Mouse (Mus musculus) heart, adult 8-10 months (tissue): ENCODE measurements around the gene Ankrd60. TPM values are rescaled to one million over a fixed set of nuclear protein-coding genes. Genes with fewer than 3 reads are reported as not detected.

Experiments
- DNase-seq: peaks from one replicate; pipeline ENCODE4 v3.0.0; 2022; ENCODE audit warnings: low spot score
- total RNA-seq, 4 experiments: library from RNA; stranded (reverse); gene quantifications; 2 replicates each; pipeline ENCODE4 v1.2.4; 2022

Ankrd60 gene
- total RNA-seq, 4 experiments from 2014 or later = not detected

GRCm38 (mm10) chr2:173584361-173584760 is 6.2 kb upstream of the Ankrd60 start:
- DNase-seq = no peak

DNA sequence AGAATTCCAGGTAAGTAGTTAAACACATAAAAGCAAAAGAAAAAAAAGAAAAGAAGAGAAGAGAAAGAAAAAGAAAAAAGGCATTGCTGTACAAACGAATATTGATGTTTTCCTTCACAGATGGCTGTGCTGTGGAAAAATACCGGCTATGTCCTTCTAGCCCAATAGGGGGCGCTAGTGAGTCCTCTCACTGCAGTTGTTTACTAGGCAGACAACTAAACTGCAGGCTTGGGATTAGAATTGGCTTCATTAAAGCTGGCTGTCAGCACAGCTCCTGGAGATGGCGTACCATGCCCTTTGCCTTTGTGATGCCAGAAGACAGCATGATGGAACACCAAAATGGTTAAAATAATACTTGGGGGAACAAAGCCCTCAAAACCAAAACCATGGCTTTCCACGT is 5.3 kb upstream of the Ankrd60 start:
- no peak for DNase-seq

GRCm38 (mm10) chr2:173582903-173583302 is 4.7 kb upstream of the Ankrd60 start:
- no peak for DNase-seq

DNA sequence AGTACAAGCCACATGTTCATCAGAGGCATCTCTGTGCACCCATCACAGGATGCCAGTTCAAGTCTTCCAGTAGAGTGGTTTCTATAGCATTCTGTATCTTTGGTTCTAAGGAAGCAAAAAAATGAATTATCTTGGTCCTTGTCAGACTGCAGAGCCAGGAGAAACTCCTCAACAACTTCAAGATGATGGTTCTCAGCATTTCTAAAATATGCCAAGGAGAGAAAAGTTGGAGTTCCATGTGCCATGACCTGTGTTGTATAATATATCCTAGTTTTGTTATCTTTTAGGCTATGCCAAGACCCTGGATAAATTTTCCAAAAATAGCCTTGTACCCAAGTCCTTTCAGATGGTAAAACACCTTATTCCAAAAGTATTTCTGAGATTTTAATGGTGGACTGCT is 2.9 kb upstream of the Ankrd60 start:
- no peak for DNase-seq

GRCm38 (mm10) chr2:173578595-173578994 is 430 bp upstream of the Ankrd60 start:
- no peak for DNase-seq

DNA sequence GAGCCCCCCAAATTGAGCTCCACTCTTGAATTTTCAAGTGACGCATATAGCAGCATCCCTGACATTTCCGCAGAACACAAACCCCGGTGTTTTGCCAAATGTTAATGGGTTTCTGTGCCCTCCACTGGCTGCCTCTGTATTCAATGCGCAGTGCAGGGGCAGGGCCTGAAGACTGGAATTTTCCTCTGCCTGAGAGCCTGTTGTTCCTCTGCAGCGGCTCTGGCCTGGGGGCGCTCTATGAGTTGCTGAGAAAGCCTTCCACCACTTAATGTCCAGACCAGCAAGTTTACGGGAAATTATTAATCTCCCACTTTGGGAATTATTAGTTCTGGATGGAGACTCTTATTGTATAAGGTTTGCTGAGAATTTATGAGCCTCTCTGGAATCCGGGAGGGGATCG is 14.0 kb downstream of the Ankrd60 start:
- no peak for DNase-seq

DNA sequence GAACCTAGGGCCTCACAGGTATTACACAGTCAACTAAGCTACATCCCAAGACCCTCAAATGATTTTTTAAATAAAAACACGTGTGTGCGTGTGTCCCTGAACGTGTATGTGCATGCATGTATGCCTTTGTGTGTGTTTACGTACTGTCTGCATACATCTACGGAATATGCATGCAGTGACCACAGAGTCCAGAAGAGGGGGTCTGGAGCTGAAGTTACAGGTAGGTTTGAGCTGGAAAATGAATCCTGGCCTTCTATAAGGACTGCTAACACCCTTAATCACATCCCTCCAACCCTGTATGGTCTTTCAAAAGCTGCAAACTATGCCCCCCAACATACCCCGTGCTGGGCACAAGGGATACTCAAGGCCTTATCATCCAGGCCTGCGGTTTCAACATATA is 14.8 kb downstream of the Ankrd60 start:
- DNase-seq = no peak

DNA sequence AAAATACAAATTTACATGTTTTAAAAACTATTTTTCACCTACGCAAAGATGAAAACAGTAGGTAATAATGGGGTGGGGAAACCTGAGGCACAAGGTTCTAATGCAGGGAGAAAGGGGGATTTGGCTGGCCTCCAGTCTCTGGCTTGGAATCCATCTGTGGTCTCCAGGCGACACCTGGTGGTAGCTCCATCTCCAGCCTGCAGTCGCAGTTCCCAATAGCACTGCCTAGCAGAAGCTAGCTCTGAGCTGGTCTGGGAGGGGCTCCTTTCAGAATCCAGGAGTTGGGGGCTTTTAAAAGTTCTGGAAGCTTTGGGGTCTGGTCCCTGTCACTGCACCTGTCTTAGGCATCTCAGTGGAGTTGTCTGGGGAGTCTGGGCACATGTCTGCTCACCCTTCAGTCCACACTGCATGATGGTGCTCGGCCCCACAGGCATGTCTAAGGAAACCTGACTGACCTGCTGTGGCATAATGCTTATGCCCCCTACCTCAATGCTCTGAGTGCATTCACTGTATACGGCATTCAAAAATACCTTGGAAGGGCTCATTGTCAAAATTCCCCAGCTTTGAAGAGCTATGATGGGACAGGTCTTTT is 16.2 kb downstream of the Ankrd60 start:
- DNase-seq = peak; percentile 44

DNA sequence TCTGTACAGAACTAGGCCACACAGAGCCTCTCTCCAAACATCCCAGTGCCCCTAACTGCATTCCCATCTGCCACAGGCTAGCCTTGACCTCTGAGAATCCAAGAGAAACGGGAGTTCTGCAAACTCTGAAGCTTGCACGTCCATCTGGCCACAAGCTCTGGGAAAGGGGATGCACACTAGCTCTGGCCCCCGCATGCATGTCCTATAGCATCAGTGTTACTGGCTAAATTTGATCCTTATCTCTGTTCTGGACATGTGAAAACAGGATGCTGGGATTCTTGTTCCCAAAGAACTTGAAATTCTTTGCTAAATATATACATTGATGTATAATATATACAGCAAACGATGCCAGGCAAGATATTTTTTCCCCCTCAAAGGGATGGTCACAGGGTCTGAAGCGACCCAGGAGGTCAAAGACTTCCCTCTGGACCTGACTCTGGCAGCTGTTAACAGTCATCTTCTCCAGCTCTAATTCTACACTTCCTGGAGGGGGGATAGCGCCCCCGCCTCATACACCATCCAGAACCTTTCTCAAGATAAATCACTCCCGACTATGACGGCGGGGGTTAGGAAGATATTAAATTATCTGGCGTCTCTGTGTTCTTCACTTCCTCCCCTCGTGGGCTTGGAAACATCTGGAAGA is 19.3 kb downstream of the Ankrd60 start:
- no peak for DNase-seq

GRCm38 (mm10) chr2:173553863-173554262 is 24.3 kb downstream of the Ankrd60 start:
- DNase-seq = no peak

GRCm38 (mm10) chr2:173550681-173551080 is 27.5 kb downstream of the Ankrd60 start:
- peak; percentile 21 for DNase-seq

- DNase-seq = no peak
Measured at GRCm38 (mm10) chr2:173549236-173549635, 28.9 kb downstream of the Ankrd60 start.

DNA sequence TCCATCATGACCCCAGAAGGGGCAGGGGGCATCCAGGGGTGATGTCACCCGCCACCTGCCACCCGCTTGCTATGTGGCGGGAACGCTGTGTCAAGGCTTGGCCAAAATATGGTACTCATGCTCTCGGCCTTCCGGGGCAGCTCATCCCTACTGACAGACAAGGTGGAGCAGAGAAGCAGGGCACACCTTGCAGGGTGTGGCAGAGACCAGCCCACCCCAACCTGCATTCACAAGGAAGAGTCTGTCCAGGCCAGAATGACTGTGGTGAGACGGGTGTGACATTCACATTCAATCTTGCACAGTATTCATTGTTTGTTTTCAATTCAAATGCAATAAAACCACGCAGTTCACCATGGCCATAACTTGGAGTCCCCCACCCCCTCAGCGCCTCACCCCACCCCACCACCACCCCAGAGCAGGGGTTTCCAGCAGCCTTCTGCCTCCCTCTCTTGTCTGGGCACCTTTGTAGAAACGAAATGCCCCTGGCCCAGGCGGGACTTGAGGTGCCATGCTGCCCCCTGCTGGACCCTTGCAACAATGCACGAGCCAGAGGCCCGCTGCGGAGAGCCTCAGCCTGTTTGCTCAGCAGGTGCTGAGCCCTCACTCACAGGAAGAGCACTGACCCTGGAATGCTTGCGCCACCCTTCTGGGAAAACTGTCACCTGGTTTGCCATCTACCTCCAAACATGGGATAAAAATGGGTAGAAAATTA is 32.0 kb downstream of the Ankrd60 start:
- peak; percentile 63 for DNase-seq

- DNase-seq = no peak
Measured at GRCm38 (mm10) chr2:173542716-173543115, 35.4 kb downstream of the Ankrd60 start.

- DNase-seq = no peak
Measured at GRCm38 (mm10) chr2:173541748-173542147, 36.4 kb downstream of the Ankrd60 start.

- no peak for DNase-seq
Measured at GRCm38 (mm10) chr2:173539781-173540180, 38.4 kb downstream of the Ankrd60 start.

GRCm38 (mm10) chr2:173535886-173536285 is 42.3 kb downstream of the Ankrd60 start:
- no peak for DNase-seq

DNA sequence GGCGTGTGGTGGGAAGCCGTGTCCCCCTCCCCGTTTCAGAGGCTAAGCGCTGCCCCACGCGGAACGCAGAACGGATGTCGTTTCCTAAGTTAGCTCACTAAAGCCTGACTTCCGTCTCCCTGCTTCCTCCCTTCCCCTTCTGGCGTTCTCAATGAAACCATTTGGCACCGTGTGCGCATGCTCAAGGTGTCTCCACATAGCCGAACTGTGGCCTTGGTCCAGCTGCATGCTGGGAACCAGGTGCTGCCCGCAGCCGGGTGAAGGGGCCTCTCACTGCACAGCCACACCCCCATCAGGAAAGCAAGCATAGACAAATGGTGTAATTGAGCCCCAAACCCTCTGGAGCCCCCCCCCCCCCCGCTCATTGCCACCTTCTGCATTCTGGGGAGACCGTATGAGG is 42.8 kb downstream of the Ankrd60 start:
- no peak for DNase-seq

- no peak for DNase-seq
Measured at GRCm38 (mm10) chr2:173534581-173534980, 43.6 kb downstream of the Ankrd60 start.

DNA sequence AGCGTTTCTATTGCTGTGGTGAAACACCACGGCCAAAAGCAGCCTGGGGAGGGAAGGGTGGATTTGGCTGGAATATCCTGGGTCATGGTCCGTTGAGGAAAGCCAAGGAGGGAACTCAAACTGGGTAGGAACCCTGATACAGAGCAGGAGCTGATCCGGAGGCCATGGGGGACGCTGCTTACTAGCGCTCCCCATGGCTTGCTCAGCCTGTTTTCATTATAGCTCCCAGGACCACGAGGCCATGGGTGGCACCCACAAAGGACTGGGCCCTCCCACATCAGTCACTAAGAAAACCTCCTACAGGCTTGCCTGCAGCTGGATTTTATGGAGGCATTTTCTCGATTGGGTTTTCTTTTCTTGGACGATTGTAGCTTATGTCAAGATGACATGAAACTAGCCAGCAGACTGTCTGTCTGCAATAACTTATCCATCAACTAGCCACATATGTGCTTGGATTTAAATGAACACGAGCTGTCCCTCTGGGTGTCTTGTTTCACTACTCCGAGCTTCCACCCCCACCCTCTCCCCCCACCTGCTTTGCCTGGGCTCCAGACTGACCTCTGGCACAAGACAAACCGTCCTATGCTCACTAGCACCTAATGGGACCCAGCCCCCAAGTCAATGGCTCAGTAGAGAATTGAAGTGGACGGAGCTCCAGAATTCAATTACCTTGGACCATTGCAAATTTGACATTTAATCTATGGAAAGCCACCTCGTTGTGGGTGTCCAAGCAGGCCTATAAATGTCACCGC is 45.3 kb downstream of the Ankrd60 start:
- no peak for DNase-seq

DNA sequence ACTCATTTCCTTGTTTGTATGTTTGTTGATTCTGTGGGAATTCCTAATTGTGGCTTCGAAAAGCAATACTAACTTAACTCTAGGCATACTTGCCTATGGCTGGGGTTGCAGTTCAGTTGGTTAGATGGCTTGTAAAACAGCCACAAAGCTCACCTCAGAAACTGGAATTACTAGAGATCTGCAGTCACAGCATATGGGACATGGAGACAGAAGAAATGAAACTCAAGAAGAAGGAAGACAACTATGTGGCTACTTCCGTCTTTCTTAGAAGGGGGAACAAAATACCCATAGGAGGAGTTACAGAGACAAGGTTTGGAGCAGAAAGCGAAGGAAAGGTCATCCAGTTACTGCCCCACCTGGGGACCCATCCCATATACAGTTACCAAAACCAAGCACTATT is 49.7 kb downstream of the Ankrd60 start:
- no peak for DNase-seq

DNA sequence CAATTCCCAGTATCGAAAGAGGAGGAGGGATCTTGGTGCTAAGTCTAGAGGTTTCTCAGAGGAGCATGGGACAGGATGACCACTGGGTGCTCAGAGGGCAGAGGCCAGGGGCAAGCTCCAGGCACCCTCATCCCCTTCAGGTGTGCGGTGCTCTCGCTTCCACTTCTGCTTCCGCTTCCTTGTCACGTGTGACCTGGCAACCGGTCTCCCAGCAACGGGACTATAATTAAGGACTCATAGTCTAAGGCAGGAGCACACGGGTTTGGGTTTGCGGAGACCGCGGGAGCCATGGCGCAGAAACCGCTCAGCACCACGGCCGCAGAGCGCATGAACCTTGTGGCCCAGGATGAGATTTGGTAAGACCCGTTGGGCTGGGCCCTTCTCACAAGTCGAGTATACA is 55.8 kb downstream of the Ankrd60 start, which contains the start of gene 1700021F07Rik:
Gene 1700021F07Rik (plus strand): TSS at position 211 of the 400 bp plus-strand sequence.
- DNase-seq = no peak
